Mouse (Mus musculus) right cerebral cortex, postnatal 4 days (tissue): ENCODE results near the gene S100g.

ENCODE experiments used
- DNase-seq: peaks from one replicate; pipeline ENCODE4 v3.0.0-alpha.2; 2022

Gene S100g

GRCm38 (mm10) chrX:162964383-162964782, at the start of gene S100g:
S100g (minus strand) TSS chrX:162964599.
- no peak for DNase-seq

DNA sequence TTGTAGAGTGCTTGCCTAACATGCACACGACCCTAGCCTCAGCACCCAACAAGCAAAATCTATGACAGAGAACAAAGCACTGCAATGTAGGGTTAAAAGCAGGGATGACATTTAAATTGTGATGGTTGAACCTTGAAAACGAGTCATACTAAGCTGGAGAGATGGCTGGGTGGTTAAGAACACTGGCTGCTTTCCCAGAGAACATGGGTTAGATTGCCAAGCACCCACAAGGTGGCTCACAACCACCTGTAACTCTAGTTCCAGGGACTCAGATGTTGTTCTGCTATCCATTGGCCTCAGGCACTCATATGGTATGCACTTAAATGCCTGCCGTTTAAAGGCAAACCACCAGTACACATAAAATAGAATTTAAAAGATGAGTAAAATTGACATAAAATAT, 27.7 kb upstream of the S100g start:
- no peak for DNase-seq

DNA sequence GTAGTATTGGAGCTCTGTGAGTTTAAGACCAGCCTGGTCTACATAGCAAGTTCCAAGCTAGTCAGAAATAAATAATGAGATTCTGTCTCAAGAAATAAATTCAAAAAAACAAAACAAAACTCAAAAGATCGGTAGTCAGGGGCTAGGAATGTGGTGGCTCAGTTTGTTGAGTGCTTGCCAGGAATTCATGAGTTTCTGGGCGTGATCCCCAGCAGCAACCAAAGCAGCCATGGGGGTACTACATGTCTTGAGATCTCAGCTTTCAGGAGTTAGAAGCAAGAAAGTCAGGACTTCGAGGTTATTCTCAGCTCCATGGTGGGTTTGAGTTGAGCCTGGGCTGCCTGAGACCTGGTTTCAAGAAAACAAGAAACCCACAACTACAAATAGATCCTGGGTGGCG, 27.0 kb upstream of the S100g start:
- DNase-seq: no peak

DNA sequence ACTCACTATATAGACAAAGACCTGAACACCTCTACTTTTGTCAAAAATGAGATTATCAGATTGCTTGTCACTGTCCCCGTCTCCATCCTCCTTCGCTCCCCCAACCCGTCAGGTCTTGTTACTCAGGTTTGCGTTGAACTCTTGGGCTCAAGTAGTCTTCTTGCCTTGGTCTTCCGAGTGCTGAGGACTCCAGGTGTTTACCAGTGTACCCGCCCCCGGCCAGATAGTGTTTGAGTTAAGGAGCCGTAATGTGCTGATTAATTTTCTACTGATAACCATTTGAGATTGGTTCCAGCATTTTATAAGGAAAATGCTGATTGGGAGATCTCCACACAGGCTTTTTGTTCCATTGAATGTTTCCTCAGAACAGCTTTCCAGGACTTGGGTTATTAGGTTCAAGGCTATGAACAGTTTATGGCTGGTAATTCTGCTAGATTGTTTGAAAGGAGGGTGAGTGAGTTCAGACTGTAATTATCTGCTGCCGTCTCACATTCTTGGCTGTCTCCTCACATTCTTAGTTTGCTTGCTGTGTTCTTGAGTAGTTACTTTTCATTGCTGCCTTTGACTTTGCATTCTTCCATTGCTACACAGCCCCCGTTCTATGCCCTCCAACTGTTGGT, 22.6 kb upstream of the S100g start:
- no peak for DNase-seq

DNA sequence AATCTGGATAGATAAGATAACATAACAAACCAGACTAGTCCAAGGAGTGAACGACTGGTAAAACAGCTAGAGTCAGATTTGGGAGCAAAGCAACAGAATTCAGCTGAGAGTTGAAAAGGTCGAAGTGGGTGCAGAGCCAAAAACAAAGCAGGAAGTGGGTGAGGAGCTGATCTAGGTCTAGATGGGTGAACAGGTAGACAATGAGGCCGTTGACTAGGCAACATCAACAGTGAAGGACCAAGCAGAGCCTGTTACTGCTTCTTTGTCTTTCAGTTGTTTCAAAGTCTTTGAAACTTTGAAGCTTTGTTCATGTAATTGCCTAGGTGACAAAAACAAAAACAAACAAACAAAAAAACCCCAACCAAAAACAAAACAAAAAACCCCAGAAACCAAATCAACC, 11.8 kb upstream of the S100g start:
- DNase-seq: no peak

DNA sequence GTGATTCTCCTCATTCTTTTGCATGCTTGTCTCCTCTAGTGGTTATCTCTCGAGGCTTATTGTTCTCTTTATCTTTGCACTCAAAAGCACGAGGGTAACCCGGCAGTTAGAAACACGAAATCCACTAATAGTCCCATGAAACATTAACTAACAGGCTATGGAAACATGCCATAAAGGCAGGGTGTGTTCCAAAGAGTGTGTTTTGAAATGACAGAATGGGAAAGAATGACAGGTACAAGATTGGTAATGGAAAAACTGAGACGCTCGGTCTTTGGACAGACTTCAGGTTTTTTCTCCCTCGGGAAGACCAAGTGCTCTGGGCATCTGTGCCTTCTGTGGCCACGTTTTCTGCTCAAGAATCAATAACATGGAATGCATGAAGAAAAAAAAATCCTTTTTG, 3.1 kb upstream of the S100g start:
- DNase-seq: no peak

- no peak for DNase-seq
Measured at GRCm38 (mm10) chrX:162963840-162964239, 559 bp downstream of the S100g start.

DNA sequence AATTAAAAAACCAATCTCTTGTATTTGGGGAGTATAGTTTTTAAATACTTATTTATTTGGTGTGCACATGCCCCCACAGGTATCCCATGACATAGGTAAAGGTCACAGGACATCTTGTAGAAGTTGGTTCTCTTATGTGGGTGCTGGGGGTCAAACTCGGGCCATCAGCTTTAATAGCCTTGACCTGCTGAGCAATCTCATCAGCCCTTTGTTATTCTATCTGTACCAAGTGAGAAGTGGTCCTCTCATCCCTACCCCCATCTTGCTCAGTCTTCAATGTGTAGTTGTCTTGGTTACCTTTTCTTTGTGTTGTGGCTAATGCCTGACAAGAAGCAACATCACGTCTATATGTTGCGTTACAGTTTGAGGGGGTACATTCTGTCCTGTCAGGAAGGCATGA, 6.5 kb downstream of the S100g start:
- DNase-seq: no peak

GRCm38 (mm10) chrX:162949811-162950439, 14.5 kb downstream of the S100g start:
- peak; percentile 30 for DNase-seq

GRCm38 (mm10) chrX:162942027-162942426, 22.4 kb downstream of the S100g start:
- DNase-seq: no peak

- DNase-seq: no peak
Measured at GRCm38 (mm10) chrX:162931467-162931866, 32.9 kb downstream of the S100g start.

DNA sequence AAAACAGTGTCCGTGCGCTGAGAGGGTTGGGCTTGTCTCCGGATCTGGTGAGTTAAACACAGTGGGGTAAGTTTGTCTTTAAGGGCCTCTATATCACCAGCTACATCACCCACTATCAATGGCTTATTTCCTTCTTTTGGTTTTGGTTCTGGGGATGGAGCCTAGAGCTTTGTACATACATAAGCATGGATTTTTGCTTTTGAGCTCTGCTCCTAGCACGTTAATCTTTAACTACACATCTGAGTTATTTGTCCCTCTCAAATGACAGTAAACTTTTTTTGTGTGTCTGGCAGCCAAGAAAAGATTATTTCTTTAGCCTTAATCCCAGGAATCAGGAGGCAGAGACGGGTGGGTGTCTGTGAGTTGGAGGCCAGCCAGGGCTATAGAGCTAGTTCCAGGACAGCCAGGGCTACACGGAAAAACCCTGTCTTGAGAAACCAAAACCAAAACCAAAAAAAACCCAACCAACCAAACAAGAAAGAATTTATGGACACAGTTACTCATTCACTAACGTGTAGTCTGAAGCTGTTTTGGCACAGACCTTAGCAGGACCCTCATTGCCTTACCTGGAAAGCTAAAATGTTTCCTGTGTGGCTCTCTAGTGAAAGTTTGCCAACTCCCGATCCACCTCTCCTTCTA, 42.8 kb downstream of the S100g start:
- DNase-seq: no peak

- DNase-seq: peak; percentile 70
Measured at GRCm38 (mm10) chrX:162915697-162916096, 48.7 kb downstream of the S100g start.

GRCm38 (mm10) chrX:162913651-162914050, 50.7 kb downstream of the S100g start:
- no peak for DNase-seq
